Mouse (Mus musculus) olfactory bulb, adult 2 months (tissue): Measurements from ENCODE around the gene Ppp1r3e.

Experiments
- CTCF ChIP-seq: fragments of 200-500 bp; IDR thresholded peaks from 2 replicates; pipeline ENCODE4 v1.5.1; 2012; ENCODE audit warnings: low read depth, mild to moderate bottlenecking, low read length, moderate library complexity; ENCODE audit not compliant: insufficient read depth
- POLR2A ChIP-seq: fragments of 200-500 bp; IDR thresholded peaks from 2 replicates; pipeline ENCODE4 v1.6.1; 2012; ENCODE audit warnings: mild to moderate bottlenecking, low read depth, low read length, moderate library complexity; ENCODE audit not compliant: insufficient read depth

DNA sequence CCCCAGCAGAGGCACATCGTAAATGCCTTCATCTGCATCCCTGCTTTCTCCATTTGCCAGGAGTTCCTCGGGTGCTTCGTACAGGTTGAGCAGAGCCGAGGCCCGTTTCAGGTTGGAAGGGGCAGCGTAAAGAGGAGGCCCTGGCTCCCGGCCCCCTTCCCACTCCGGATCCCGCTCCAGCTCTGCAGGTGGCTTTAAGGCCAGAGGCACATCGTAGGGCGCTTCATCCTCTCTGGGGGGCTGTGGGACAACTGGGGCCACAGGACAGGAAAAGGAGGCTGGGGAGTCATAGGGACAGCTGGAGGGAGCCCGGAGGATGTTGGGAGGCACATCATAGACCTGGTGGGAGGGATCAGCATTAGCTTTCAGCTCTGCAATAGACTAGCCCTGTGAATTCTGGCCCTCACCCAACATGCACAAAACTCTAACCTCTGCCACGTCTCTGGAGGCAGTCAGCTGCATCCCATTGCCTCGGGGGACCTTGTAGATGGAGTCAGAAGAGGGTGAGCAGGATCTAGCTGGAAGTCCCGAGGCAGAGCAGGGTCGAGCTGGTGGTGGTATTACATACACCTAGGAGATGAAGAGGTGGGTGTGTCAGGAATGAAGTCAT lies 42.8 kb upstream of the Ppp1r3e start:
- TF ChIP-seq POLR2A = no peak
- no peak for TF ChIP-seq CTCF
